11 mouse cellular contexts compared by ENCODE assay signal in genomic region chr12:108444166-108445115, GRCm38 (mm10).
DNase-seq lines count a peak whose midpoint lies in the region; ATAC-seq lines count a peak whose summit lies in the region.
"Had no signal": no experiment of that assay in that cellular context is flagged by ENCODE, and none has a peak within 500 bp of the region (broad histone marks: within the 10 kb centered on the region; RNA-seq: fewer than 3 reads in every experiment).

No protein-coding gene starts in this region.

- no peak overlapping the region for H3K4me3 ChIP-seq in midbrain, embryonic 10.5 days
- no peak overlapping the region for H3K4me3 ChIP-seq in midbrain, embryonic 16.5 days (ENCODE audit: low read depth, low read length)
- no peak overlapping the region for H3K4me3 ChIP-seq in forebrain, embryonic 13.5 days
- H3K4me3 ChIP-seq in midbrain, embryonic 13.5 days (replicated peaks) = no peak overlapping the region

- peaks cover 52% of the 10 kb centered on the region for H3K4me1 ChIP-seq in midbrain, embryonic 10.5 days
- H3K4me1 ChIP-seq in midbrain, embryonic 16.5 days (ENCODE audit: control insufficient read depth, insufficient read depth, low read length) = peaks cover 12% of the 10 kb centered on the region
- peaks cover 27% of the 10 kb centered on the region for H3K4me1 ChIP-seq in forebrain, embryonic 13.5 days
- peaks cover 31% of the 10 kb centered on the region for H3K4me1 ChIP-seq in midbrain, embryonic 13.5 days (replicated peaks)

- H3K27ac ChIP-seq in midbrain, embryonic 10.5 days (replicated peaks) = peak overlapping the region; percentile 80
- H3K27ac ChIP-seq in midbrain, embryonic 16.5 days (ENCODE audit: low read length) = no peak overlapping the region
- H3K27ac ChIP-seq in forebrain, embryonic 13.5 days = peak overlapping the region; percentile 32
- peak overlapping the region; percentile 55 for H3K27ac ChIP-seq in midbrain, embryonic 13.5 days

- 50% methylated on average over 11 of the region's 11 CpGs for WGBS in midbrain, embryonic 10.5 days
- WGBS in midbrain, embryonic 16.5 days = 30% methylated on average over 11 of the region's 11 CpGs
- WGBS in forebrain, embryonic 13.5 days = 44% methylated on average over 11 of the region's 11 CpGs
- 33% methylated on average over 11 of the region's 11 CpGs for WGBS in midbrain, embryonic 13.5 days

- H3K36me3 ChIP-seq in midbrain, embryonic 10.5 days = peaks cover 17% of the 10 kb centered on the region
- no peaks in the 10 kb centered on the region for H3K36me3 ChIP-seq in midbrain, embryonic 16.5 days (ENCODE audit: control insufficient read depth, insufficient read depth, low read length)
- no peaks in the 10 kb centered on the region for H3K36me3 ChIP-seq in forebrain, embryonic 13.5 days (ENCODE audit: poor library complexity, severe bottlenecking)
- H3K36me3 ChIP-seq in midbrain, embryonic 13.5 days = no peaks in the 10 kb centered on the region

- H3K9me3 ChIP-seq in midbrain, embryonic 10.5 days (replicated peaks) = no peaks in the 10 kb centered on the region
- no peaks in the 10 kb centered on the region for H3K9me3 ChIP-seq in midbrain, embryonic 16.5 days (replicated peaks; ENCODE audit: control insufficient read depth, low read length, poor library complexity, severe bottlenecking)
- H3K9me3 ChIP-seq in forebrain, embryonic 13.5 days (replicated peaks) = no peaks in the 10 kb centered on the region
- H3K9me3 ChIP-seq in midbrain, embryonic 13.5 days = no peaks in the 10 kb centered on the region

- intact Hi-C loops in heart, postnatal 10 days (cut with DNase I) = no loop called here
- intact Hi-C loops in left cerebral cortex, postnatal 36 days (cut with DNase I) = no loop called here
- intact Hi-C loops in heart, postnatal 14 days (cut with DNase I) = no loop called here

- no peak overlapping the region for H3K4me2 ChIP-seq in midbrain, embryonic 16.5 days (ENCODE audit: low read length)
- 0 out of 2 replicates have a peak overlapping the region, but pooled peaks have one; percentile 4 for H3K4me2 ChIP-seq in forebrain, embryonic 13.5 days
- H3K4me2 ChIP-seq in midbrain, embryonic 13.5 days (replicated peaks) = peak overlapping the region; percentile 5; the same call in 1 of the 2 replicates

- no peaks in the 10 kb centered on the region for H3K27me3 ChIP-seq in midbrain, embryonic 10.5 days (ENCODE audit: low read depth, poor library complexity, severe bottlenecking)
- H3K27me3 ChIP-seq in midbrain, embryonic 16.5 days (ENCODE audit: control insufficient read depth, insufficient read depth, low read depth, low read length) = no peaks in the 10 kb centered on the region
- H3K27me3 ChIP-seq in forebrain, embryonic 13.5 days = no peaks in the 10 kb centered on the region
- no peaks in the 10 kb centered on the region for H3K27me3 ChIP-seq in midbrain, embryonic 13.5 days

- peak; percentile 72 for DNase-seq in midbrain, embryonic 10.5 days (ENCODE audit: low spot score)
- no peak for DNase-seq in heart, postnatal 10 days
- no peak for DNase-seq in left cerebral cortex, postnatal 36 days (ENCODE audit: low spot score in 2 of 2)
- no peak for DNase-seq in heart, postnatal 14 days
- DNase-seq in frontal cortex, postnatal 36 days (ENCODE audit: low spot score in 2 of 2) = no peak
- DNase-seq: cerebellum, postnatal 14 days; layer of hippocampus, postnatal 36 days; spleen, adult 18-20 months had no signal

- ATAC-seq in midbrain, embryonic 16.5 days = no peak
- ATAC-seq in forebrain, embryonic 13.5 days = peak; percentile 59
- peak; percentile 79 for ATAC-seq in midbrain, embryonic 13.5 days

- no peak overlapping the region for H3K9ac ChIP-seq in midbrain, embryonic 16.5 days (ENCODE audit: low read depth, low read length)
- no peak overlapping the region for H3K9ac ChIP-seq in forebrain, embryonic 13.5 days
- no peak overlapping the region for H3K9ac ChIP-seq in midbrain, embryonic 13.5 days (replicated peaks)
